Mouse (Mus musculus) left cerebral cortex, adult 11 months (tissue): ENCODE measurements around the gene Peli2.

ENCODE experiments used
- DNase-seq: peaks from one replicate; pipeline ENCODE4 v3.0.0; 2022; ENCODE audit warnings: low spot score

Gene Peli2

GRCm38 (mm10) chr14:48289602-48290599 lies 169.3 kb downstream of the Peli2 start:
- DNase-seq: no peak

DNA sequence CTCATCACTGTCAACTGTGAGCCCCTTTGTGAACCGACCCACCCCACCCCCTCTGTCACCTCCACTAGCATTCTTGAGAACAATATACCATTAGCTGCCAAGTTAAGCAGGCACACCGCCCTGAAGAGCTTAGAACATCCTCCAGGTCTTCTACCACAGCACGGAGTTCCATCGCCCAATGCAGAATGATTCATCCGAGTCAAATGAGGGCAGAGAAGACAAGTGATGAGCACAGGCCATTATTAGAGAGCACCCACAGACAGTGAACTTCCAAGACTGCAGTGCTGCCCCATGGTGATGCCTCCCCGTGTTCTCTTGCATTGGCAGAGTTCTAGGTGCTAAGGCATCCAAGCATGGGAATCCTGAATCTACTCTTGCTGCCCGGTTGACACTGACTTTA lies 172.9 kb downstream of the Peli2 start:
- DNase-seq: no peak

DNA sequence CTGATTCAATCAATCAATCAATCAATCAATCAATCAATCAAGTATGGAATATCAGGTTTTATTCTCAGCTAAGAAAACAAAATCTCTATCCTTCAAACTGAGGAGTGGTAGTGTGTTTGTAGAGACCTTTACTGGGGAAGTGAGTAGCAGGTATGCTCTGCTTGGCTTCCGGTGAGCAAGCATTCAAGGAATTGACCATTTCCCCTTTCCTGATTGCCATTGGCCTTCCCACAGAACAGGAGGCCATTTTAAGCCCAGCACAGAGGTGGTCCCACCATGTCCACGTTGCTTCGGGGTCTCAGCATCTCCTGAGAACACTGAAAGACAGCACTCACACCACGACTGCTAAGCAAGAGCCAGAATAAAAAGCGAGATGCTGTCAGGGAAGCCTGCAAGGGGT lies 174.8 kb downstream of the Peli2 start:
- no peak for DNase-seq

GRCm38 (mm10) chr14:48295815-48296271 lies 175.2 kb downstream of the Peli2 start:
- DNase-seq: no peak

- no peak for DNase-seq
Observed at GRCm38 (mm10) chr14:48296820-48297219, 176.2 kb downstream of the Peli2 start.

GRCm38 (mm10) chr14:48302471-48303186 lies 182.0 kb downstream of the Peli2 start:
- no peak for DNase-seq

- DNase-seq: no peak
Observed at GRCm38 (mm10) chr14:48303235-48303634, 182.6 kb downstream of the Peli2 start.

GRCm38 (mm10) chr14:48303841-48304240 lies 183.2 kb downstream of the Peli2 start:
- DNase-seq: no peak

DNA sequence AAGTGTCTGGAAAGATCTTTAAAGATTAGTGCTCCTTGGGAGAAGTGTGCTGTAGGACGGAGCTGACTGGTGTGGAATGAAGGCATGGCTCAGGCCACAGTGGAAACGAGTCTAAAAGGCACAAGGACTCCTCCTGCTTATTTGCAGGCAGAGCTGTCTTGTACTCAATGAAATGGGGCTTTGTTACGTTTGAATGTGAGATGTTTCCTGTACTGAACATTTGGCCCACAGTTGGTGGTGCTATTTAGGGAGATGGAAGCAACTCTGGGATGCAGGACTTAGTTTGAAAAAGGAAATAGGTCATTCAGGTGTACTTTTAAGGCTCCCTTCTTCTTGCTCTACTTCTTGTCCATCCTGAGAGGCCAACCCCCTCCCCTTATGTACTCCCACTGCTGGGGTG lies 192.6 kb downstream of the Peli2 start:
- no peak for DNase-seq

DNA sequence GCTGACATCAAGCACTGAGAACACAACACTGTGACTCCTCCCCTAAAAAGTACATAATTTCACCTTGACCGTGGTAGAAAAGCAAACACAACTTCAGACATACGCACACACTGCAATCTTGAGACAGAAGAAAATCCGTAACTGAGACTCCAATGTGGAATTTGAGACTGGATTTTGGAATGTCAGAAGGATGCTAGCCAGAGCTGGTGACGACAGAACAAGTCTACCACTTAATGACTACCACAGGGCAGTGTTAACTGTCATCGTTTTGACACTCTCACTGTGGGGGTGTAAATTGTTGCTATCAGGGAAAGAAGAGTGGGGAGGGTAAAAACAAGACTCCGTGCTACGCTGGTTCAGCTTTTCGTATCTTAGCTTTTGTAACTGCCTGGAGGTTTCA lies 195.8 kb downstream of the Peli2 start:
- DNase-seq: no peak

DNA sequence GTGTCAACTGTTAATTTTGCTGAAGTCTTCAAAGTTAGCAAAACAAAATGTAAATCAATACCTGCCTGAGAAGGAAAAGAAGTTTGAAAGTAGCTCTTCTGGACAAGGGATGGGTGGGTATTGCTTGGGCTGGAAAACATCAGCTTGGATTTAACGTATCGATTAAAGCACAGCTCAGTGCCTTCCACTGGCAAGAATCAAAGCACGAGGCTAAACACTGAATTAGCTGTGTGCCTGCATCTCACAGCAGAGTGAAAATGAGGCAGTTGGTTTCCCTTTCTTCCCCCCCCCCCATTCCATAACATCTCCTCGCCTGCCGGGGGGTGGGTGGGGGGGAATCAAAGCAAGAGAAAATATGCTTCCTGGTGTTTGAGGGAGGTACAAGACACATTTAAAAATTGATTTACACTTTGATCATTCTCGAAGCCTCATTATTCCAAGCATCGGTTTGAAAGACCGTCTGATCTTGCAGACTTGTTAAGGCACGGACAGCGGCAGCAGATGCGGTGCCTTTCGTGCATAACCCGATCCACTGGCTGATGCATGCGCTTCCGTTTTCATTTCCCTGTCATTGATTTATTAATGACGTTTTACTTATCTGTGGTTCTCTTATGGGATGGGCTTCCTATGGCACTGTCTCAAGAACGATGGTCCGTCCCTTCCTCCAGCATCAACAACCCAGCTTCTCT lies 203.3 kb downstream of the Peli2 start:
- no peak for DNase-seq

DNA sequence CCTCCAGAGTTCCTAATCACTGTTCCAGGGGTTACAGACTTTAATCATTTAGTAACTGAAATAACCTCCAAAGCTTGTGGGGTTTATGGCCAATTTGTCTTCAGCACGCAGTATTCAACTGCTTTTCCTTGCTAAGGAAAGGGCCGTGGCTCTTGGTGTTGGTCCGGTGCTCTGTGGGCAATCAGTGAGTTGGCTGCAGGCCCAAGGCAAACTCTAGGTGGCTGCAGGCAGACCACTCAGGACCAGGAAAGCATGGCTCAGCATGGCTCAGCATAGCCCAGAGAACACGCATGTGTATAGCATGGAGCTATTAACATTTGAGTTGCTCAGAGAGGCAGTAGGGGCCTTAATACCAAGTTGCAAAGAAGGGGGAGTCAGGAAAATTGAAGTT lies 203.8 kb downstream of the Peli2 start:
- DNase-seq: no peak

GRCm38 (mm10) chr14:48327746-48328145 lies 207.1 kb downstream of the Peli2 start:
- DNase-seq: no peak

DNA sequence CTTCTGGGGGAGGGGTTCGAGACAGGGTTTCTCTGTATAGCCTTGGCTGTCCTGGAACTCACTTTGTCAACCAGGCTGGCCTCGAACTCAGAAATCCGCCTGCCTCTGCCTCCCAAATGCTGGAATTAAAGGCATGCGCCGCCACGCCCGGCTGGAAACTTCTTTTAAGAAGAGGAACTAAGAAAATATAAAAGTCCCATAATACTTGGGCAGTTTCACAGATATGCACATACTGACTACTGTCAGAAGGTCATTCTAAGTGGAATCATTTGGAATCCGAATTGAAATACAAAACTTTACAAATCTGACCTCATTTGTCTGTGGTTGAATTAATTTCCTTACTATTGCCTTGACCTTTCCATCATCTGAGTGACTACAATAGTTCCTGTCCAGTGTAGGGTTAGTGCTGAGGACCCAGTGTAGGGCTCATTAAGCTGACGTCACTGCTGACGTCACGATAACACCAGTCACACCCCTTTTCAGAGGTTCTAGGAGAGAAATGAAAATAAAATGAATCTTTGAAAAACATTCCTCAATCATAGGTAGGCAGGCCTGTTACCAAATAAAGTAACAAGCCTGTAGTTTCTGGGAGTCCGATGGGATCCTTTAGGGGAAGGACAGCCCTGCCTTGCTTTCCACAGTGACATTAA lies 209.2 kb downstream of the Peli2 start:
- DNase-seq: no peak
